Mouse (Mus musculus): ENCODE measurements around the gene Patj. TPM values are rescaled to one million over a fixed set of nuclear protein-coding genes. Genes with fewer than 3 reads are reported as not detected.

Gene Patj
- polyA plus RNA-seq, 1 experiment = 25.3 TPM

GRCm38 (mm10) chr4:98727959-98728347, 332.4 kb downstream of the Patj start:
- H3K27ac ChIP-seq (ENCODE audit: insufficient read depth, low read depth, low read length) = no peak overlapping the region
- no peak overlapping the region for H3K4me3 ChIP-seq (ENCODE audit: insufficient read depth, low read depth, low read length)
- DNase-seq = no peak
- H3K4me1 ChIP-seq (ENCODE audit: control insufficient read depth, insufficient read depth, low read length) = no peaks in the 10 kb centered on the region
- no peaks in the 10 kb centered on the region for H3K36me3 ChIP-seq (ENCODE audit: control insufficient read depth, insufficient read depth, low read length)
- TF ChIP-seq CTCF (conservative IDR thresholded peaks at IDR 0.05; ENCODE audit: insufficient read depth, insufficient read length, low read depth, low read length) (no peak), POLR2A (IDR thresholded peaks at IDR 0.05; ENCODE audit: low read depth, low read length) (no peak)
- H3K27me3 ChIP-seq (replicated peaks; ENCODE audit: control insufficient read depth, insufficient read depth, low read length) = no peaks in the 10 kb centered on the region
- 6% methylated on average over 10 of the region's 10 CpGs for WGBS

GRCm38 (mm10) chr4:98728716-98729115, 333.1 kb downstream of the Patj start:
- Histone ChIP-seq H3K27ac (ENCODE audit: insufficient read depth, low read depth, low read length) (no peak overlapping the region), H3K27me3 (replicated peaks; ENCODE audit: control insufficient read depth, insufficient read depth, low read length) (no peaks in the 10 kb centered on the region), H3K36me3 (ENCODE audit: control insufficient read depth, insufficient read depth, low read length) (no peaks in the 10 kb centered on the region), H3K4me3 (ENCODE audit: insufficient read depth, low read depth, low read length) (no peak overlapping the region), H3K4me1 (ENCODE audit: control insufficient read depth, insufficient read depth, low read length) (no peaks in the 10 kb centered on the region)
- WGBS = 76% methylated on average over 7 of the region's 7 CpGs
- no peak for DNase-seq
- TF ChIP-seq CTCF (conservative IDR thresholded peaks at IDR 0.05; ENCODE audit: insufficient read depth, insufficient read length, low read depth, low read length) (no peak), POLR2A (IDR thresholded peaks at IDR 0.05; ENCODE audit: low read depth, low read length) (no peak)

DNA sequence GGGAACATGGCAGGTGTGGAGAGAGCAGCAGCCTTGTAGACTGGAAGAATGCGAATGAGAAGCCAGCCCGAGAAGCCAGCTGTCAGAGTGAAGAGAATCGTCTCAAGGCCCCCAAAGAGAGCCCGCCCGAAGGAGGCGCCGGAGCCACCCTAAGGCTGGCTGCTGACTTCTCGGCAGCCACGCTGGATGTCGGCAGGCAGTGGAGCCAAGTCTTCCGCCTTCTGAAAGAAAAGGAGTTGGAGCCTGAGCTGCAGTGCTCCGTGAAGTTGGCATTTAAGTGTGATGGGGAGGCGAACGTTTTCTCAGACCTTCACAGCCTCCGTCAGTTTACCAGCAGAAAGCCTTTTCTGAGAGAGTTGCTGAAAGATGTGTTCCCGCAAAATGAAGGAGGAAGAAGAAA, 338.1 kb downstream of the Patj start:
- DNase-seq = no peak
- TF ChIP-seq CTCF (conservative IDR thresholded peaks at IDR 0.05; ENCODE audit: insufficient read depth, insufficient read length, low read depth, low read length) (no peak), POLR2A (IDR thresholded peaks at IDR 0.05; ENCODE audit: low read depth, low read length) (no peak)
- WGBS = 92% methylated on average over 16 of the region's 16 CpGs
- Histone ChIP-seq H3K4me3 (ENCODE audit: insufficient read depth, low read depth, low read length) (no peak overlapping the region), H3K4me1 (ENCODE audit: control insufficient read depth, insufficient read depth, low read length) (no peaks in the 10 kb centered on the region), H3K36me3 (ENCODE audit: control insufficient read depth, insufficient read depth, low read length) (no peaks in the 10 kb centered on the region), H3K27me3 (replicated peaks; ENCODE audit: control insufficient read depth, insufficient read depth, low read length) (no peaks in the 10 kb centered on the region), H3K27ac (ENCODE audit: insufficient read depth, low read depth, low read length) (no peak overlapping the region)

DNA sequence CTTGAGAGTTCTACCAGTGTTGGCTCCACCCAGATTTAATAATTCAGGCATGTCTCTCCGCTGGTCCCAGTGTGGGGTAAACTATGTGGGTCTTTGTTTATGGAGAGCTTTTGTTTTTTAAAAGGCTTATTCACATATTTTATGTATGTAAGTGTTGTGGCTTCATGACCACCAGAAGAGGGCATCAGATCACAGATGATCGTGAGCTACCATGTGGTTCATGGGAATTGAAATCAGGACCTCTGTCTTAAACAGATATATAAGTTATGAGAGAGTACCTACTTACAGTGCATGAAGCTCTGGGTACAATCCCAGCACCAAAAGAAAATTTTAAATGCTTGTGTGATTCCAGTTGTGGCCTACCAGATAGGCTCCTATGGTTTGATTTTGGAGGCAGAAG, 344.2 kb downstream of the Patj start:
- Histone ChIP-seq H3K27ac (ENCODE audit: insufficient read depth, low read depth, low read length) (no peak overlapping the region), H3K4me1 (ENCODE audit: control insufficient read depth, insufficient read depth, low read length) (no peaks in the 10 kb centered on the region), H3K4me3 (ENCODE audit: insufficient read depth, low read depth, low read length) (no peak overlapping the region), H3K27me3 (replicated peaks; ENCODE audit: control insufficient read depth, insufficient read depth, low read length) (no peaks in the 10 kb centered on the region), H3K36me3 (ENCODE audit: control insufficient read depth, insufficient read depth, low read length) (no peaks in the 10 kb centered on the region)
- no peak for TF ChIP-seq CTCF (conservative IDR thresholded peaks at IDR 0.05; ENCODE audit: insufficient read depth, insufficient read length, low read depth, low read length)
- TF ChIP-seq POLR2A (IDR thresholded peaks at IDR 0.05; ENCODE audit: low read depth, low read length) = no peak
- WGBS = 32% methylated on average over 2 of the region's 2 CpGs
- DNase-seq = peak; percentile 40

DNA sequence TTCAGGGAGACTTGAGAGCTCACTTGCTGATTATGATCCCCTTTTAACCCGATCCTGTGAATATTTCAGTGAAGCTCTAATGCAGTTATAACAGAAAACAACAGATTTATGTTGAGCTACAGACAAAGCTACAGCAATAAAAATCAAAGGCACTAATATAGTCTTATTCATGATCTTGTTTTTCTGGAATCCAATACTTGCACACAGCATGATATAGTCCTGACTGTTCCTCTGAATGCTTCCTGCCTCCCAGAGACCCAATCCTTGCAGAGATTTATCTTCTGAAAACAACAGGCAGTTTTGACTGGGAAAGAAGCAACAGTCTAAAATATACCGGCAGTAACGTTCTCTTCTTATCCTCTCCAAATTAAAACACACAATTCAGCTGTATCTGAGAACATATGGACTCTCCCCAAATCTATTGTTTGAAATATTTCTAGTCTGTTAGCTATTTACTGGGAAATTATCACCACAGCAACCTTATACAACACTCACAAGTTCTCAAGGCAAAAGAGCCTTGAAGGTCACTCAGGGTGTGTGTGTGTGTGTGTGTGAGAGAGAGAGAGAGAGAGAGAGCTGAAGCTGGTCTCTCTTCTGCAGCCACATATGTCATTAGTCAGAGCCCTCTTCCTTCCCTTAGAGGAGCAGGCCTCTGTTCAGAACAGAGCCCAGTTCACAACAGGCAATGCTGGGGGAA, 347.8 kb downstream of the Patj start:
- Histone ChIP-seq H3K27ac (ENCODE audit: insufficient read depth, low read depth, low read length) (no peak overlapping the region), H3K27me3 (replicated peaks; ENCODE audit: control insufficient read depth, insufficient read depth, low read length) (no peaks in the 10 kb centered on the region), H3K4me3 (ENCODE audit: insufficient read depth, low read depth, low read length) (no peak overlapping the region), H3K4me1 (ENCODE audit: control insufficient read depth, insufficient read depth, low read length) (no peaks in the 10 kb centered on the region), H3K36me3 (ENCODE audit: control insufficient read depth, insufficient read depth, low read length) (no peaks in the 10 kb centered on the region)
- 53% methylated on average over 3 of the region's 3 CpGs for WGBS
- no peak for DNase-seq
- no peak for TF ChIP-seq CTCF (conservative IDR thresholded peaks at IDR 0.05; ENCODE audit: insufficient read depth, insufficient read length, low read depth, low read length)

GRCm38 (mm10) chr4:98743906-98744210, 348.3 kb downstream of the Patj start:
- TF ChIP-seq CTCF (conservative IDR thresholded peaks at IDR 0.05; ENCODE audit: insufficient read depth, insufficient read length, low read depth, low read length) (no peak), POLR2A (IDR thresholded peaks at IDR 0.05; ENCODE audit: low read depth, low read length) (no peak)
- Histone ChIP-seq H3K36me3 (ENCODE audit: control insufficient read depth, insufficient read depth, low read length) (no peaks in the 10 kb centered on the region), H3K27ac (ENCODE audit: insufficient read depth, low read depth, low read length) (no peak overlapping the region), H3K4me3 (ENCODE audit: insufficient read depth, low read depth, low read length) (no peak overlapping the region), H3K27me3 (replicated peaks; ENCODE audit: control insufficient read depth, insufficient read depth, low read length) (no peaks in the 10 kb centered on the region), H3K4me1 (ENCODE audit: control insufficient read depth, insufficient read depth, low read length) (no peaks in the 10 kb centered on the region)
- DNase-seq = no peak
- 22% methylated on average over 7 of the region's 7 CpGs for WGBS

- no peak overlapping the region for H3K27ac ChIP-seq (ENCODE audit: insufficient read depth, low read depth, low read length)
- no peaks in the 10 kb centered on the region for H3K36me3 ChIP-seq (ENCODE audit: control insufficient read depth, insufficient read depth, low read length)
- H3K4me3 ChIP-seq (ENCODE audit: insufficient read depth, low read depth, low read length) = no peak overlapping the region
- TF ChIP-seq CTCF (conservative IDR thresholded peaks at IDR 0.05; ENCODE audit: insufficient read depth, insufficient read length, low read depth, low read length) (no peak), POLR2A (IDR thresholded peaks at IDR 0.05; ENCODE audit: low read depth, low read length) (no peak)
- WGBS = 91% methylated on average over 4 of the region's 4 CpGs
- no peak for DNase-seq
- no peaks in the 10 kb centered on the region for H3K27me3 ChIP-seq (replicated peaks; ENCODE audit: control insufficient read depth, insufficient read depth, low read length)
- no peaks in the 10 kb centered on the region for H3K4me1 ChIP-seq (ENCODE audit: control insufficient read depth, insufficient read depth, low read length)
These were observed 358.9 kb downstream of the Patj start for GRCm38 (mm10) chr4:98754456-98754855.

All from kidney, adult 2 months (tissue).